Mouse (Mus musculus) testis, postnatal 14 days (tissue): ENCODE measurements around the gene Utp11.

ENCODE experiments used
- DNase-seq: peaks from one replicate; pipeline ENCODE4 v3.0.0; 2021; ENCODE audit warnings: low spot score

The Utp11 gene

DNA sequence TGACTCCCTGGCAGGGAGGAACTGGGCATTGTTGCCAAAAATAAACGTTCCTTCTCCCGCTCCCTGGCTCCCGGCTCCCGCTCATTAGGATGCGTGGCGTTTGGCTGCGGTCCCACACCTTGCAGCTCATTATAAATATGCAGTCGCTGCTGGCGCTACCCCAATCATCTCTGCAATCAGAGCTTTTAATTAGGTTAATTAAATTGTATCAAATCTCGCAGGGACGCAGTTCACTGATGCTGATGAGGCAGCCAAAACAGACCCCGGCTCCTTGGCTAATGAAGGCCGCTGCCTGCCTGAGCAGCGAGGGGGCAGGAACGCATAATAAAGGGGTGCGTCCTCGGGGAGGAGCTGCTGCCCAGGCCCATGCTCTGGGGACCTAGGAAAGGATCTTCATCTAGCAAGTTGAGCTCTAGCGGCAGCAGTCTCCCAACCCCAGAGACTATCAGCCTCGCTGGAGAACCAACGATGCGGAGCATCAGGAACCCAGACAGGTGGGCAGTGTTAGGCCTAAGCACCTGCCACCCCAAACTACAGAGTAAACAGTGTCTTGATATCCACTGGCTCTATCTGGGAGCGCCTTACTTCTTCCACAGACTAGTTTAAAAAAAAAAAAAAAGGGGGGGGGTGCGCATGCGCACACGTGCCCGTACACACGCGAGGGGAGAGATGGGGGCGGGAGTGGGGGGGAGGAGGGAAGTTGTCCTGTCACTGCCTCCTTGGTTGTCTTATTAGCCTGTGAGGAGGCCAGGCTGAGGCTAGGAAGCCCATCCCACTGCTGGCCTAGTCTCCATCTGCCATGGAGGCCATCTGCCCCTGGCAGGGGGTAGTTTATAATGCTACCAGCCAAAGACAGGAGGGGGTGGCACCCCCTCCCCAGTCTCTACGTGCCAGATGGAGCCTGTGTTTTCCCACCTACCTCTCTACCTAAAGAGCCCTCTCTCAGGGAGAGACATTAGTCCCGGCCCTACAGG, 20.8 kb downstream of the Utp11 start:
- DNase-seq = peak; percentile 21

DNA sequence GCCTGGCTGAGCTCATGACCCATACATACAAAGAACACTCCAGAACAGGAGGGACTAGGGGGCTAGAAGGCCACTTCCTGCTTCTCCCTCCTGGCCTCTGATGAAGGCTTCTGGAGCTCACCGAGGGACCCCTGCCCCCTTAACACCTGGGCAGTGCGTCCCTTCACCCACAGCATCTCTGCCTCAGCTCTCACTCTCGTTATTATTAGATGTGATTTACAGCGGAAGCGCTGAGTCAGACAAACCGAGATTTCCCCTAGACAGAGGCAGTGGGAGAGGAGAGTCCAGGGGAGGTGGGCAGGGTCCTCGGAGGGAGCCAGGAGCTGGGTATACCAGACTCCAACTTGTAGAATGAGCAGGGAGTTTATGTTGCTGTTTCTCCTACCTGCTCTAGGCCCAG, 21.8 kb downstream of the Utp11 start:
- no peak for DNase-seq

DNA sequence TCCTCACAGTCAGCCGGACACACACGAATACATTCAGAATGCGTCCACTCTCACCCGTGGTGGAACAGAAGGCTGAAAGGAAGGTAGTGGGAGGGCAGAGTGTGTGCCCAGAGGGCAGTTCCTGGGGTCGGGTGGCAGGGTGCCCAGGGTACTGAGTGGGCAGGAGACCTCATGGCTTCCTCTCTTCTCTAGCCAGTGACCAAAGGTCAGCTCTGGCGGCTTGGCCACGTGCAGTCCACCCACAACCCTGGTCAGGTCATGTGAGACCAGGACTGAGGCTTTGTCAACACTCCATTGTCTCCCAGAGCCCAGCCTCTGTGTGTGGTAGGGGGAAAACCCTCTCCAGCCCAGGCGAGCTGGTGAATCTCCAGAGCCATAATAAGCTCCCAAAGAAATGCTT, 23.2 kb downstream of the Utp11 start:
- no peak for DNase-seq

DNA sequence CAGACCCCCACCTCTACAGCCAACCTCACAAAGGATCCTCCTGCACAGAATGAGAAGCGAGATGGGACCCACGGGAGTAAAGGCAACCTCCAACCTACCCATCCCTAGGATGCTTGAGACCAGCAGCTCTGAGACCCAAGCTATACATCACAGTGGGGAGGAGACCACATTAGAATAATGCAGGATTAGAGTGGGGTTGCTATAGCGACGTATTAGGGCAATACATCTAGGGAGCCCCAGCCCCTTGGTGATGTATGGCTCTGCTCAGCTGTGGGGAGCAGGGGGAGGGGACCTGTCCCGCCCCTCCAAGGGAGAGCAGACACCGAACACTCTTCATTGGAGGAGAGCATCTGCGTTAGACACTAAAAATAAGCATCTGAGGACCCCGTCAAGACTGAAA, 25.3 kb downstream of the Utp11 start:
- no peak for DNase-seq

DNA sequence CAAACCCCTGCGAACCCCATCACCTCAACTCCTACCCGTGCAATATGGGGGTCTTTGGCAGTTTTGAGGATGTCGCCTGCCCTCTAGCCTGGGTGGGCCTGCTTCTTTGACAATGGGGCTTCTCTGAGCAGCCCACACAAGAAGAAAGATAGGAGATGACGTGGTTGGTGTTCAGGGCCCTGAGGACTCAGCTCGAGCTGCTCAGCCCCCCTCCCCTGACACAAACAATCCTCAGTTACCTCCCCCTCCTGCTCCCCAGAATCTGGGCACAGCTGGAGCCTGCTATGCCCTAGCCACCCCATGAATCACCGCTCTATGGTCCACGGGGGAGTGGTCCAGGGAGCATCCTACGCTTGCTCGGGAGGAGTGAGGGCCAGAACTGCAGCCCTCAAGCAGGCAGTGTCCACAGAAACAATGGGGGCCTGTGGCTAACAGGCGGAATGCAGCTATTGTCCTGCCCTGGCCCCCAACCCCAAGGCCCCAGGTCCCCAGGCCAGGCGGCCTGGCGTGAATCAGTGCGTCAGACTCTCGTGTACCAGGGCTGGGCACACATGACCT, 25.8 kb downstream of the Utp11 start:
- no peak for DNase-seq

DNA sequence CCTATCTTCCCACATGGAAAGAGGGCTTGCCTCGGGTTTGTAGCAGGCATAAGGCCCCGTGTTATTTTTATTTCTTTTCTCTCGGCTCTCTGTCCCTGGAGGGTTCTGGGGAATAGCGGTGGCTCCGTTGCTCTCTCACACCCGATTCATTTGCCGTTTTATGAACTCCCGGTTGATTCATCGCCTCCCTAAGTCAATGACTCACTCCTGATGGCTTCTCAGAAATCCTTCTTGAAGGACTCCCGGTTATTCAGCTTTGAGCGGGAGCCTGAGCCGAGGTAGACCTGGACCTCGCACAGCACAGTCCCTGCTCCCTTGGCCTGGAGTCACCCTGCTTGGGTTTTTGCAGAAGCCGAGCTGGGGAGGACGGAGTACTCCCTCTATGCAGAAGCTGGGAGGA, 28.8 kb downstream of the Utp11 start:
- no peak for DNase-seq

DNA sequence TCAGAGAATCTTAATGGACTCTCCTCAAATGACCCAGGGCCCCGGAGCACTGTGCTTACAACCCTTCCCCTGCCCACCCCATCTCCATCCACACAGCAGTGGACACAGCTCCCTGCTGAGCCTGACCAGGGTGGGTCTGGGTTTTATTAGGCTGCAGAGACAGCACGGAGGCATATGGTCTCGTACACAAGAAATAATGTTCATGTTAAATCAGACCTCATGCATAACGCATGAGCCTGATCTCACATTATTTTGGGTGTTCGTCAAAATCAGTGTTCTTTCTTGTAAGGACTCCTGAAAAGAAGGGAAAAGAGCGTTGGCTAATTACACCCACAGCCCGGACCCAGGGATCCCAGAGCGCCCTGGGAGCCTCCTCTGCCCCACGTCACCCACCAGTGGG, 29.2 kb downstream of the Utp11 start:
- DNase-seq = no peak

DNA sequence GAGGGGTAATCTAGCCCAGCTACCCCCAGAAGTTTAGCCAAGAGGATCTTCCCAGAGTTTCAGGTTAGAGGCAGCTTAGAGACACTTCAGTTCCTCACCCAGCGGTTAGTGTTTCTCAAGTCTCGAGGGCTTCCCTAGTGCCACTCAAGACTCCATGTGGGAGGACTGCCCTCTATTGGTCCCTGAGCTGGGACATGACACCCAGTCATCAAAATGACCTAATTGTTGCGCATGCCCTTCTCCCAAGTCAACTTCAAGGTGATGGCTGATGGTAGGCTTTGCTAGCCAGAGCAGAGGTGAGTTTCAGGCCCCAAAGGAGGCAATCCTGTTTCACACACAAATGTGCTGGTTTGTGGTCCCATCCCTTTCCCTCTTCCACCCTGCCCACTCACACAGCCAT, 30.4 kb downstream of the Utp11 start:
- DNase-seq = no peak

DNA sequence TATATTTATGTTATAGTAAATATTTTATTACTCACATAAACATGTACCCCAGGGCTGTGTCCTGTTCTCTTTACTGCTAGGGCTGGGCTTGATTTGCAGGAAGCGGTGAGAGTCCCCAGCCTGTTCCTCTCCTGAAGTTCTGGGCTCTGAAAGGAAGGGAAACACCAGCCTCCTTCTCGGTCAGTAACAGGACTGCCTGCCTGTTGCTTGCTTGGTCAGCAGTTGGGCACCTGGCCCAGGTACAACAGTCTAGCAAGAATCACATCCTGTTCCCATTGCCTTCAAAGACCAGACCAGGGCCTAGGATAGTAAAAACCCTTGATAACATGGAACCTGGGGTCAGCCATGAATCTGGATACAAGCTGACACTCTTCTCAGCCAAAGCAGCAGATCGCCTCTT, 32.8 kb downstream of the Utp11 start:
- no peak for DNase-seq

DNA sequence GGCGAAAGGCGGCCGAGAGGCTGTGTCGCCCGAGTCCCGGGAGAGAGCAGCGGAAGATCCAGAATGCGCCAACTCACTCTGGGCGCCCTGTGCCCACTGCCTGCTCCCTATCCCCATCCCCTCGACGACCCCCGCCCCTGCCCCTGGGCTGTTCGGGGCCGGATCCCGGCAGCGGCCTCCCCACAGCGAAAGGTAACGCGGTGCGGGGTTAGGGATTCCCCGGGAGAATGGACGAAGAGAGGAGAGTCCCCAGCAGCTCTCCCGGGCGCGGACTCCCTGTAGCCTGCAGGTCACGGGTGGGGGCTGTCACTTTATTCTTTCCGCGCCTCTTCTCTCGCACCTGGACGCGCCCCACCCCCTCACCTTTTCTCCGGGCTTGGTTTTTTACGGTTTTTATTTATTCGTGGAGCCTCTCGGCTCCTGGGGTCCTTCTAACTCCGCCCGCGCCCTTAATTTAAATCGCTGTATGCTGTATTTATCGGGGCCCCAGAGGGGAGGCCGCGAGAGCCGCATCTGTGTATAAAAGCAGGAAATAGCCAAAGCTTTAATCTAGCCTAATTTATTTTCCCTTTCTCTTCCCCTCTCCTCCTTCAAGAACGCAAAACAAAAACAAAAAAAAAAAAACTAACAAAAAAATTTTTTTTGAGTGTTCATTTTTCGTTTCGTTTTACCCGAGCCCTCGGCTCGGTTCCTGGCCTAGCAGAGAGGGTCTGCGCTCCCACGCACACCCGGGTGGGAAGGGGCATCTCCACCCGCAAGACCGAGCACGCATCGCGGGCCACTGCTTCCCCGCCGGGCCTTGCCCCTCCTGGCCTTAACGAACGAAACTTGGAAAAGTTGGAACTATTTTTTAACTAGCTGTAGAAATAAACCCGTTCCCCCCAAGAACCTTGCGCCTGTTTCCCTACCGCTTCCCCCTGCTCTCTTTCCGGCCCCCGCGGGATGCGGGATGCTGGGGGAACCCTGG, 33.9 kb downstream of the Utp11 start:
- DNase-seq = peak; percentile 26

DNA sequence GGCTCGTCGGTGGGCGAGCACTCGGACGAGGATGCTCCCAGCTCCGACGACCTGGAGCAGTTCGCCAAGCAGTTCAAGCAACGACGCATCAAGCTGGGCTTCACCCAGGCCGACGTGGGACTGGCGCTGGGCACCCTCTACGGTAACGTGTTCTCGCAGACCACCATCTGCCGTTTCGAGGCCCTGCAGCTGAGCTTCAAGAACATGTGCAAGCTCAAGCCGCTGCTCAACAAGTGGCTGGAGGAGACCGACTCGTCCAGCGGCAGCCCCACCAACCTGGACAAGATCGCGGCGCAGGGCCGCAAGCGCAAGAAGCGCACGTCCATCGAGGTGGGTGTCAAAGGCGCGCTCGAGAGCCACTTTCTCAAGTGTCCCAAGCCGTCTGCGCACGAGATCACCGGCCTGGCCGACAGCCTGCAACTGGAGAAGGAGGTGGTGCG, 35.0 kb downstream of the Utp11 start:
- DNase-seq = peak; percentile 27

DNA sequence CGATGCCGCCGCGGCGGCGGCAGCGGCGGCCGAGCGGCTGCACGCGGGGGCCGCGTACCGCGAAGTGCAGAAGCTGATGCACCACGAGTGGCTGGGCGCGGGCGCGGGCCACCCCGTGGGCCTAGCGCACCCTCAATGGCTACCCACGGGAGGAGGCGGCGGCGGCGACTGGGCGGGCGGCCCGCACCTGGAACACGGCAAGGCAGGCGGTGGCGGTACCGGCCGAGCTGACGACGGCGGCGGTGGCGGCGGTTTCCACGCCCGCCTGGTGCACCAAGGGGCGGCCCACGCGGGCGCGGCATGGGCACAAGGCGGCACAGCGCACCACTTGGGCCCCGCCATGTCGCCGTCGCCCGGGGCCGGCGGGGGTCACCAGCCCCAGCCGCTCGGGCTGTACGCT, 35.6 kb downstream of the Utp11 start:
- peak; percentile 21 for DNase-seq

DNA sequence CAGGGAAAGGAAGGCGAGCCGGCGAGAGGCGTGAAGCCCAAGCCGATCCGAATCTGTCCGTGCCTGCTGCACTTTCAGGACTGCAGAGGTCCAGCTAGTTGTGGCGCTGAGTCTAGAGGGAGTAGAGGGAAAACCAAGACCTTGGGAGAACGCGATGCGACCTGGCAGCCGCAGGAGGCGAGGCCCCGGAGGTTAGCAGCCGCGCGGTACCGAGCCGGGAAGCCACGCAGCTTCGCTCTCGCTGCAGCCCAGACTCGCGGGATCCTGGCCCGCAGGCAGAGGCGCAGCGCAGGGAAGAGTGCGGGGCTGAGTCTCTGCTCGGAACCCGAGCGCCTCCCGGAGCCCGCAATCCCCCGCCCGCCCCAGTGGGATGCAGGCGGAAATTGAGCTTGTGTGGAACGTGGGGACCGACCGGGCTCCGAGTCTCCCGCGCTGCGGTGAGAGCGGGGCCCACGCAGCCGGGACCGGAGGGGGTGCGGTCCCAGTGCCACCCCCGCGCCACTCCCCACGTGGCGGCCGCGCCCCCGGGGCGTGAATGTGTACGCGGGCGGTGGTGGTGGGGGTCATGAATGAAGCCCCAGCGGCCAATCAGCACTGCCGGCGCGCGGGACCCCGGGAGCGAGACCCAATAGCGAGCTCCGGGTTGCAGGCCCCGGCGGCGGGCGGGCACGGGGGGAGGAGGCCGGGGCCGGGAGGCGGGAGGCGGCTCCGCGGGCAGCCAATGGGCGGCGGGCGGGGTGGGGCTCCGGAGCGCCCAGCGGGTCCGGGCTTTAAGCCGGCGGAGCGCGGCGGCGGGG, 36.3 kb downstream of the Utp11 start:
- peak; percentile 84 for DNase-seq

DNA sequence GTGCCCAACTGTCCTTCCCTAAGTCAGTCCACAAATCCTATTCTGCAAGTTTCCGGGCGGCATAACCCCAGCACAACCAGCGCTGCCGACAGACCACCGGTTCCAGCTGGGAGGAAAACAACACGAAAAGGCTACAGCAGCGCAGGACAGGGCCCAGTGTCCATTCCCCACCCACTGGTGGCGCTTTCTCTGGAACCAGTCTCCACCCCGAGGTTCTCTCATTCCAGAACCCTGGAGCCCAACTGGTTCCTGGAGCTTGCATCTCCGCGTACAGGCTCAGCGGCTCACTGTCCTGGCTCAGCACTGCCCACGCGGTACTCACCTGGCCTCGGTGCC, 36.9 kb downstream of the Utp11 start, which contains the start of gene Pou3f1:
Gene Pou3f1, plus strand, starts transcription at position 290 of the 336 bp plus-strand sequence.
- no peak for DNase-seq

DNA sequence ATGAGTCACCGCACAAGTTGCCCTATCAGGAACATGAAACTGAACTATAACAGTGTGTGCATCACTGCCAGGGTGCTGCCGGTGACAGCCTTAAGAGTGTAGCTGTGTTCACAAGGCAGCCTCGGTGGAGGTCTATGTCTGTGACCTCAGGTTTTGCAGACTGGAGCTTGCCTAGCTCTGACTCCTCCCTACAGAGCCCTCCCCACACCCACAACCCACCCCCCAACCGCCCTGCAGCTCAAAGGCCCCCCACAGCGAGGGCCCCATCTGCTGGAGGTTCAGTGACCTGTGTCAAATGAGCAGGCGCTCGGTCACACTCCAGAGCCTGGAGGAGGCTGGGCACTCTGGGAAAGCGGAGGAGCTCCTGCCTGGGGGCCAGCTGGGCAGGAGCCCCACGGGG, 40.5 kb downstream of the Utp11 start:
- no peak for DNase-seq

DNA sequence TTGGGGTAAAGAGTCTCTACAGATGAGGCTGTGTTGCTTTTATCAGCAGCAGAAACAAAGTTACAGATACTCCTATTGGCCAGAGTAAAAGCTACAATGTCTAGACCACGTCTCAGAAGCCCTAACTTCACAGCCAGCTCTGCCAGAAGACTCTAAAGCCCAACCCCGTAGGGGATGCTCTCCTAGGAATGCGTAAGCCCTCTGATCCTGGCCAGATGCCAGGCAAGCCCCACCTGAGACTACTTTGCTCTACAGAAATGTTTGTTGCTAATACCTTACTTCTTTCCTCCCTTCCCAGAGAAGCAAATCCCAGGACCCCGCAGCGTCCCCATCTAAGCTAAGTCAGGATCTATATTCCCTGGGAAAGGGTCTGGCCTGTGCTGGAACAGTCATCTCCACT, 45.5 kb downstream of the Utp11 start:
- DNase-seq = peak; percentile 83

DNA sequence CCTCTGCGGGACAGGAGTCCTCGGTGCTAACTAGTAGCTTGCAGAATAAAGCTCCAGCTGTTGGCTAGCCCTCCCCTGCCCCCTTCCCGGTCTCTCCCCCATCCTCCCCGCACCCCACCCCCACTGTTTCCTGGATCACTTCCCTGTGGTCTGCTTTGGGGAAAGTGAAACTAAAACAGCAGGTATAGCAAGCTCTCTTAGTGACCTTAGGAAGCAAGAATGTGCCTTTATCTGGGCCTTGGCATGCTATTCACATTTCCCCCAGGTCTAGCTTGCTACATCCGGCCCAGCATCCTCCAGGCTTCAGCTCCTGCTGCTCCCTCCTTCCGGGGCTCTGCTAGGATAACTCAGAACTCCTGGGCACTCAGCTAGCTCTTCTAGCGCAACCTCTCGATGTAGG, 46.8 kb downstream of the Utp11 start:
- no peak for DNase-seq

DNA sequence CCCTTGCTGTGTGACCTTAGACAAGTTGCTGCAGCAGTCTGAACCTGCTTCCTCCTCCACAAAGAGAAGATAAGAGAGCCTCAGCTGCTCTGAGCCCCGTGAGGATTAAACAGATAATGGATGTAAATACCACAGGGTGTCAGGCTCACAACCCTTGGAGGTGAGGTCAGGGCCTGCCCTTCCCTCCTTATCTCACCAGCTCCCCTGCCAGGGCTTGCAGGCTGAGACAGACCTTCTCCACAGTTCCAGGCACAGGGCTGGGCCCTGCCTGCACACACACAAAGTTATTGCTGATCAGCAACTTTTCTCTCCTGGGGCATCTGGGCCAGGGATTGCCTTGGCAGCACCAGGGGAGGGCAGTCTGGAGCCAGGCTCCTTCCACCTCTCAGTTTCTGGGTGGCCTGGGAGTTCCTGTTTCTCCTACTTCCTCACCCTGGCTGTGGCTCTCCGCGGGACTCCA, 48.4 kb downstream of the Utp11 start:
- peak; percentile 49 for DNase-seq

DNA sequence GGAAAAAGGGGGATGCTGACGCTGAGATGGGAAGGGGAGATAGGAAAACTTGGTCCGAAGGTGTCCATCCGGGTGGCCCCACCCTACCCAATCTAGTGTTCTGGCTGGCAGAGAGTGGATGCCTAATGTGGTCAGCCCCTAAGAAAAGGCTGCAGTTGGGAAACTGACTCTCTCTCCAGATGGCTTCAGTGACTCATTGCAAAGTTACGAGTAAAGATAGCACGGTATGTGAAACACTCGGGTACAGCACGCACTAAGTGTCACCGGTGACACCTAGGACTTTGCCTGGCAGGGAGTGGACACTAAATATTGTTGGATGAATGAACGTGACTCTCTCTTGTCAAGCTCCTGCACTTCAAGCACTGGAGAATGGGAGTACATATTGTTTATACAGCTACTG, 49.5 kb downstream of the Utp11 start:
- DNase-seq = no peak

DNA sequence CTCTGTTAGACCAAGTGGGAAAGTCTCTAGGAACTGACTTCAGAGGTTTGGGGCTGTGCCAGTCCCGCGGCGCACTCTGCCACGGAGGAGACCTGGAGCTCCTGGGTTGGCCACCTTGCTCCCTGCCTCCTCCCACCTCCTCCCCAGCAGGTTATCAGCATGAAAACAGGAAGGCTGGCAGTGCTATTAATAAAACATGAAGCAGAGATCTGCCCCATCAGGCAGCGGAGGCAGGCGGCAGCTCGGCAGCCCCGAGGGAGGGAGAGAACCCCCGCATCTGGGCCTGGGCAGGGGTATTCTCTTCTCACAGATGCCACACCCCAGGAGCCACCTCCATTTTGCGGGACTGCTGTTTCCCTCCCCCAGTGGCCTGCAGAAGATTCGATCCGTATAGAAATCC, 53.7 kb downstream of the Utp11 start:
- DNase-seq = no peak

DNA sequence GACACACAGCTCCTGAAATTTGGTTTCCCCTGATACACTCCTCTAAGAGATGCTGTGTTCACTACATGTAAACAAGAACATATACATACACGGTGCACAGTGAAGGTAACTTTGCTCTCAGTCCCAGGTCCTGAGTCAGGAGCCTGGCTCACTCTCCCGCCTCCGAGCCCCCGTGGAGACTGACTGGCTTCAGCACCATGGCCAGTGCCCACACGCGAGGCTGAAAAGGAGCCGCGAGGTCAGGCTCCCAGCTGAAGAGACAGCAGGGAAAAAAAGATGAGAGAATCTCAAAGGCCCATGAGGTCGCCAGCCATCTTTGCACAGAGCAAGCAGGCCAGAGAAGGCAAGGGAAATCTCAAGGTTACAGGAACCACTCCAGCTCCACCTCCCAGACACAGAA, 60.1 kb downstream of the Utp11 start:
- DNase-seq = peak; percentile 21

DNA sequence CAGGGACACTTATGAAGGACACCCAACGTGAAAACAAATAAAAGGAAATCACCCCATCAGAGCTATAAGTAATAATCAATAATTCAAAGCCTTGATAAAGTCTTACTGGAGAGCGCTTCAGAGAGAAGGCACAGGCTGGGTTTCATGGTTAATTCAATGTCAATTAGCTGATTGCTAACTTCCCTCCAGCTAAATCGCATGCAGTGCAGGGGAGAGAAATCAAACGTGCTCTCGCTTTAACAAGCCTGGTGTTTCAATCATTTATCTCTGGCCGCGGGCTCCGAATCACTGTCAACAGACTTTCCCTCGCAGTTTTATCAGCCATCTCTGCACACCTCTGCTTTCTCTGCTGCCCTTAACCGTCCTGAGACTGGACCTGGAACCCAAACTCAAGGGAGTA, 60.5 kb downstream of the Utp11 start:
- DNase-seq = no peak
